Mouse (Mus musculus) heart, adult 2 months (tissue): Measurements from ENCODE around the gene Gm42906.

ENCODE experiments used
- EP300 ChIP-seq: fragments of 200-500 bp; IDR thresholded peaks from 2 replicates; pipeline ENCODE4 v1.6.1; 2011; ENCODE audit warnings: low read depth, low read length, control low read depth; ENCODE audit not compliant: insufficient read depth
- POLR2A ChIP-seq: fragments of 200-500 bp; IDR thresholded peaks from 2 replicates; pipeline ENCODE4 v1.6.1; 2011; ENCODE audit warnings: mild to moderate bottlenecking, low read depth, low read length, control low read depth; ENCODE audit not compliant: insufficient read depth

DNA sequence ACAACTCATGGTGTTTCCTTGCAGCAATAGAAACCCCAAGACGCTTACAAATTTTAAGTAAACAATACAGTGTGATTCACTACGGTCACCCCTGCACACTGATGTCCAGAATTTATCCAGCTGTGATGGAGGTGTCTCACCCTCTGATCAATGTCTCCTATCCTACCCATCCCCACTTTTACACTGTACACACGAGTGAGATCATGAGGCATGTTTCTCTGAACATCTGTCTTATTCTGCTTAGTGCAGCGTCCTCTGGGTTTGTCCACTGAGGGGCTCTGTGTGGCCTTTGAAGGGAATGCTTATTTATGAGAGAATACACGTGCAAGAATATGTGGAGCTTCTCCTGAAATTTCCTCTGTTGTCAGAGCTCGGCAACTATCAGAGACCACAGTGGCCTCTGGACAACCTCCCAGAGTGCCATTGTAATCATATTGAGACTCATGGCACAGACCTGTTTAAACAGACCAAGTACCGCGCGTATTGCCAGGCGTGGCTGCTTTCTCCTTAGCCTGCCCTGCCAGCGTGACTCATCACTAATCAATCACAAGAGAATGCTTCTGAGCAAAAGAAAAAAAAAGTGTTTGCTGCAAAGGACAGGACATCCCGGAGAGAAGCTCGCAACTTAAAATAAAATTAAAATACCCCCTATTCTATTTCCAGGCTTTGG, 231.2 kb downstream of the Gm42906 start:
- TF ChIP-seq POLR2A: no peak
- no peak for TF ChIP-seq EP300
